19 mouse cellular contexts compared by ENCODE assay signal in the genomic region with DNA sequence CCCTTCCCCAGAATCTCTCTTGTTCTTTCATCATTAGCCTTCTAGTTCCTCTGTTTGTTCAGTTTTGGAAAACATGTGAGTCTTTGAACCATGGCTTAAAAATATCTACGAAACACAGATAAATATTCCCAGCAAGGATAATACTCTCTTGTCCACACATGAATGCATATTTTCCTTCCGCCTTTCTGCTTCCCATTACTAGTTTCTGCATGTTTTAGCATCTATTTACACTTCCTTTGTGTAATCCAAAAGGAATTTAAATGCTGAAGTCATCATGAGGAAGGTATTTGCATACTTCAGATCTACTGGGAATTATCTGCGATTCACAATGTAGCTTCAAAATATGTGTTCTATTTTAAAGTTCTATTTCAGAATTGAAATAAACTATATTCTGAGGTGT.
"Had no signal": no experiment of that assay in that cellular context is flagged by ENCODE, and none has a peak within 500 bp of the region (broad histone marks: within the 10 kb centered on the region; RNA-seq: fewer than 3 reads in every experiment).

No protein-coding gene starts in this region.

- H3K27me3 ChIP-seq: kidney, embryonic 15.5 days; limb, embryonic 13.5 days; liver, embryonic 12.5 days; liver, embryonic 15.5 days; lung, embryonic 15.5 days; midbrain, embryonic 13.5 days; neural tube, embryonic 12.5 days; neural tube, embryonic 15.5 days had no signal

- H3K9ac ChIP-seq: kidney, embryonic 15.5 days; limb, embryonic 13.5 days; liver, embryonic 12.5 days; liver, embryonic 15.5 days; lung, embryonic 15.5 days; midbrain, embryonic 13.5 days; neural tube, embryonic 12.5 days; neural tube, embryonic 15.5 days had no signal

- H3K36me3 ChIP-seq: kidney, embryonic 15.5 days; limb, embryonic 10.5 days; limb, embryonic 13.5 days; liver, embryonic 12.5 days; liver, embryonic 15.5 days; lung, embryonic 15.5 days; midbrain, embryonic 13.5 days; neural tube, embryonic 12.5 days; neural tube, embryonic 15.5 days had no signal

- H3K4me3 ChIP-seq: kidney, embryonic 15.5 days; limb, embryonic 10.5 days; limb, embryonic 13.5 days; liver, embryonic 12.5 days; liver, embryonic 15.5 days; lung, embryonic 15.5 days; midbrain, embryonic 13.5 days; neural tube, embryonic 12.5 days; neural tube, embryonic 15.5 days had no signal

- ATAC-seq: liver, embryonic 12.5 days; midbrain, embryonic 13.5 days had no signal

- H3K9me3 ChIP-seq: kidney, embryonic 15.5 days; limb, embryonic 10.5 days; limb, embryonic 13.5 days; liver, embryonic 12.5 days; liver, embryonic 15.5 days; lung, embryonic 15.5 days; midbrain, embryonic 13.5 days; neural tube, embryonic 12.5 days; neural tube, embryonic 15.5 days had no signal

- H3K4me2 ChIP-seq: kidney, embryonic 15.5 days; limb, embryonic 13.5 days; liver, embryonic 12.5 days; liver, embryonic 15.5 days; lung, embryonic 15.5 days; midbrain, embryonic 13.5 days; neural tube, embryonic 12.5 days; neural tube, embryonic 15.5 days had no signal

- DNase-seq: kidney, adult 8-10 months; kidney, postnatal 10 days; kidney, postnatal 36 days; liver; lung, adult 18-20 months; lung, postnatal 10 days; lung, postnatal 4 days; thymus, adult 18-20 months; thymus, postnatal 14 days; thymus, postnatal 4 days had no signal

- H3K4me1 ChIP-seq: kidney, embryonic 15.5 days; limb, embryonic 10.5 days; limb, embryonic 13.5 days; liver, embryonic 12.5 days; liver, embryonic 15.5 days; lung, embryonic 15.5 days had no signal

- H3K27ac ChIP-seq: kidney, embryonic 15.5 days; limb, embryonic 10.5 days; limb, embryonic 13.5 days; liver, embryonic 12.5 days; liver, embryonic 15.5 days; lung, embryonic 15.5 days; midbrain, embryonic 13.5 days; neural tube, embryonic 12.5 days; neural tube, embryonic 15.5 days had no signal
